Comparison of ENCODE assay signal across 8 mouse cellular contexts in the genomic region with DNA sequence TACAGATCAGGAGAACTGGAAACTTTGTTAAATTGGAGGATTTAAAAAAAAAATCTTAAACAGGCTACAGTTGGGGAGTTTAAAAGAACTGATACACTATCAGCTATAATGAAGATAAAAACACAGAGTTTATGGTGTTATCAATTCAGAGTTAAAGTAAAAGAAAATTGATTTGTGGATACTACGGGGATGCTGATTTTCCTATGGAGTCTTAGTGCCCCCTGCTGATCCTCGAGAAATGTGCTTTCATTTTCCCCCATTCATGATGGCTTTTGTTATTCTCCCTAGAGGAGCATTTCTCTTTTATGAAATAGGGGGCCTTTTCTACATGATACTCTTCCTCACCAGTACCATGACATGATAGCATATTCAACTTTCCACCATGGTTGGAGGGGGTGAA. TPM values are rescaled to one million over a fixed set of nuclear protein-coding genes. Genes with fewer than 3 reads are reported as not detected.
DNase-seq lines count a peak whose midpoint lies in the region; ATAC-seq and TF ChIP-seq lines count a peak whose summit lies in the region.

No protein-coding gene starts in this region.

- DNase-seq in cerebellum, postnatal 10 days: peak; percentile 13 to 22
- DNase-seq in cerebellum, adult 2 months: no peak
- DNase-seq in neural tube, embryonic 11.5 days (ENCODE audit: low spot score): peak; percentile 25
- no peak for DNase-seq in neural tube, embryonic 10.5 days (ENCODE audit: extremely low spot score, low spot score)
- peak; percentile 0 to 35 for DNase-seq in kidney, postnatal 36 days
- DNase-seq in right cerebral cortex, postnatal 14 days: peak; percentile 22
- DNase-seq in liver: no peak
- no peak for DNase-seq in thymus, postnatal 0 days (ENCODE audit: low spot score)

- WGBS in cerebellum, adult 2 months: 35% methylated on average over 2 of the region's 2 CpGs
- WGBS in neural tube, embryonic 11.5 days: 71% methylated on average over 2 of the region's 2 CpGs

- H3K9me3 ChIP-seq in neural tube, embryonic 11.5 days (ENCODE audit: control insufficient read depth, low read length): no peaks in the 10 kb centered on the region

- no peaks in the 10 kb centered on the region for H3K36me3 ChIP-seq in neural tube, embryonic 11.5 days (ENCODE audit: control insufficient read depth, insufficient read depth, low read length)

- no peak overlapping the region for H3K4me2 ChIP-seq in neural tube, embryonic 11.5 days (ENCODE audit: low read depth)

- H3K4me1 ChIP-seq in cerebellum, adult 2 months (ENCODE audit: control insufficient read depth, insufficient read depth, low read length): no peaks in the 10 kb centered on the region
- no peaks in the 10 kb centered on the region for H3K4me1 ChIP-seq in neural tube, embryonic 11.5 days (ENCODE audit: control insufficient read depth, insufficient read depth, low read length)

- no peak for ATAC-seq in neural tube, embryonic 11.5 days (ENCODE audit: insufficient read depth, low FRiP score, low TSS enrichment)

- no peak for TF ChIP-seq POLR2A in cerebellum, adult 2 months (IDR thresholded peaks at IDR 0.05; ENCODE audit: borderline replicate concordance, insufficient read depth, low read length)

- no peak overlapping the region for H3K9ac ChIP-seq in neural tube, embryonic 11.5 days (ENCODE audit: low read length)

- no peaks in the 10 kb centered on the region for H3K27me3 ChIP-seq in cerebellum, adult 2 months (ENCODE audit: control insufficient read depth, insufficient read depth, low read length)
- H3K27me3 ChIP-seq in neural tube, embryonic 11.5 days (ENCODE audit: control insufficient read depth, insufficient read depth, low read length): no peaks in the 10 kb centered on the region

- no peak for TF ChIP-seq CTCF in cerebellum, adult 2 months (IDR thresholded peaks at IDR 0.05; ENCODE audit: borderline replicate concordance, insufficient read depth, low read depth, low read length)

- no peak overlapping the region for H3K4me3 ChIP-seq in cerebellum, adult 2 months (replicated peaks; ENCODE audit: insufficient read depth, low read depth, low read length)
- H3K4me3 ChIP-seq in neural tube, embryonic 11.5 days (ENCODE audit: low read depth, low read length): no peak overlapping the region

- no peak overlapping the region for H3K27ac ChIP-seq in cerebellum, adult 2 months (ENCODE audit: insufficient read depth, low read length)
- no peak overlapping the region for H3K27ac ChIP-seq in neural tube, embryonic 11.5 days (ENCODE audit: low read depth, low read length)

RNA-seq across cellular contexts. Expression of a gene that starts 19.5 kb away (rescaled TPM):
- 2.0 and 2.2 TPM in 2 replicates for polyA plus RNA-seq in cerebellum, adult 2 months (2012; rRNA removed)
- polyA plus RNA-seq in neural tube, embryonic 11.5 days (2014; fragmentation: Nextera tagmentation; extraction: Ambion mirVana): not detected in 2 replicates
- not detected in 2 replicates for polyA plus RNA-seq in thymus, postnatal 0 days (2015; fragmentation: Nextera tagmentation; extraction: Ambion mirVana)

Comparison
In these comparisons a context has a peak if more than half of its experiments do, and no peak if none do; other contexts are left out.
1. DNase-seq: peak in cerebellum, postnatal 10 days (2 of 2), neural tube, embryonic 11.5 days (single experiment), kidney, postnatal 36 days (2 of 2) and right cerebral cortex, postnatal 14 days (single experiment); none in cerebellum, adult 2 months (0 of 2), neural tube, embryonic 10.5 days (single experiment), liver (single experiment) and thymus, postnatal 0 days (single experiment).